Mouse (Mus musculus) left cerebral cortex, postnatal 10 days (tissue): ENCODE data around the gene Rpl10a. TPM values are rescaled to one million over a fixed set of nuclear protein-coding genes. Genes with fewer than 3 reads are reported as not detected.

ENCODE experiments used
- DNase-seq, 2 experiments: peaks; one replicate each; pipeline ENCODE4 v3.0.0; 2021 to 2022; ENCODE audit warnings: low spot score in 2 of 2, mixed read lengths in 1 of 2; ENCODE audit errors: extremely low spot score in 1 of 2
- intact Hi-C: fragments of 180-260 bp; cut with DNase I; formaldehyde crosslinking; loops from one replicate; pipeline ENCODE4 v1.15.1; 2025
- total RNA-seq, 2 experiments: library from RNA; stranded (reverse); gene quantifications; 2 replicates each; pipeline ENCODE4 v1.2.3; 2021

Rpl10a gene
- total RNA-seq, result 100 to 1,000 TPM; 454 to 468 TPM

DNA sequence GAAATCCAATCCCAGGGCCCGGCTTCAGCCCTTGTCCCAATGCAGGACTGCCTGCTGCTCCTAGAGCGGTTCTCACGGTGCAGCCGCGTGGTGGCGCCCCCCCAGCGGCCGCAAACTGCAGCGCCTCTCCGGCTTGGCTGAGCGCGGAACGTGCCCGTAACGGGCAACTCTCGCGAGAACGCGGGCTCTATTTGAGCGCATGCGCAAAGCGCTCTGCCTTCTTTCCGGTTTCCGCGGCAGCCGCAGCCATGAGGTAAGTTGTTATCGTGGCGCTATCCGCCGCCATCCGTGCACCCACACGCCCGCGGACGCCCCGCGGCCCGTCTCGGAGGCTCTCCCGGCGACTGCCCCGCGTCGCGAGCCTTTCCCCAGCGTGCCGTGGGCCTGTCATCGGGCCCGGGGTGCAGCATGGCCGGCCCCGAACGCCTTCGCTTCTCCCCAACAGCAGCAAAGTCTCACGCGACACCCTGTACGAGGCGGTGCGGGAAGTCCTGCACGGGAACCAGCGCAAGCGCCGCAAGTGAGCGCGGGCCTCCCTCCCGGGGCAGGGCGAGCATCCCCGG lies at the start of gene Rpl10a:
Rpl10a (plus strand) TSS at position 106 of the 563 bp plus-strand sequence.
- peak; percentile 96 to 98 for DNase-seq
- intact Hi-C loops, result no loop called here

DNA sequence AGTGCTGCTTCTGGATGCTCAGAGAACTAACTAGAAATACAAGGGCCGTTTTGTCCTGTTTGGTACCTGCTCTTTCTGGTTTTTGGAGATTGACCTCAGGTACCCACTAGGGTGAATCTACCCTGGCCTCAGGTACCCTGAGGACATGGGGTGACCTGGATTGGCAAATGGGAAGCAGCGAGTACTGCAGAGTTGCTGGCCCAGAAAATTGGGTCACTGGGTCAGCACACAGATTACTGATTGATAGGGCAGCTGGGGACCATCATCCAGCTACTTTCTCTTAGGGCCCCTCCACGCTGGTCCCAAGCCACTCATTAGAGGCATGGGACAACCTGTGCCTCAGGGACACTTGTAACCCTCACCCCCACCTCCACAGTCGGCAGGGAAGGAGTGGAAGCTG lies 49.0 kb upstream of the Rpl10a start:
- intact Hi-C loops, result no loop called here
- no peak for DNase-seq

DNA sequence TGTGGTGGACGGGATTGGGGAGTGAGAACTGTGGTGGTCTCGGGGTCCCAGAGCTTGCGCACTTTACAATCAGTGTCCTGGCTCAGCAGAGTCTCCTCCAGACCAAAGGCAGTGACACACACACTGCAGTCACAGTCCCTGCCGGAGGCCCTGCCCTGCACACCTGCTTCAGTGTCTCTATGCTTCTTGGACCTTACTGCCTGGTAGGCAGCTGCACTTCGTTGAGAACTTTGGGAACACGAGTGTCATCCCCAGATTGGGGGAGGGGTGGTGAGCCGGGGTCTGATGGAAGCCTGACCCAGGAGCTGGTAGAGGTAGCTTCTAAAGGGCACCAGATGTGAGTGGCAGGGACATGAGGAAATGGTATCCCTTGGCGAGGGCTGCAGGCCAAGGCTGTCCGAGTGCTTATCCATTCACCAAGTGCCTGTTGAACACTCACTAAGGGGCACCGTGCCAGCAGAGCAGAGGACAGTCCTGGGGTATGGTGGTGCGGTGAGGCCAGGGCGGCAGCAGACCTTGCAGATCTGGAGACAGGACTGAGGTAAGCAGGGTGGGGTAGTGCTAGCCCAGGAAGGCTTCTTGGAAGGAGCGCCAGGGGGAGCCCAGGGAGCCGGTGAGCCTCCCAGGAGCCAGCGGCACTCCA lies 48.4 kb upstream of the Rpl10a start:
- peak in 1 of 2 experiments; percentile 64 for DNase-seq
- intact Hi-C loops, result no loop called here

DNA sequence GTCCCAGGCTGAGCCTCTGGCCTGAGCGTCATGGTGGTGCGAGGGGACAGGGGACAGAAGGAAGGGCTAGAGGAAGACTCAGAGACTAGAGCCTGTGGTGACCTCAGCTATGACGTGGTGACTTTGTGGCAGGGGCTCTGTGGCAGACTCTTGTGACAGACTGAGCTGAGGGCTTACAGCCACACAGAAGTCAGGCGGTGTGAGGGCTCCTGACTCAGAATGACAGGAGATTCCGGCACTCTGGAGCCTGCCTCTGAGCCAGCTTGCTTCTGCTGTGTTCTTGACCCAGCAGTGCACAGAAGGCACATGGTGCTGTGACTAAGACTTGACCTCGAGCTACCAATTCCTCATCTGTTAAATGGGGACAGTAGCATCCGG lies 47.9 kb upstream of the Rpl10a start:
- intact Hi-C loops, result no loop called here

DNA sequence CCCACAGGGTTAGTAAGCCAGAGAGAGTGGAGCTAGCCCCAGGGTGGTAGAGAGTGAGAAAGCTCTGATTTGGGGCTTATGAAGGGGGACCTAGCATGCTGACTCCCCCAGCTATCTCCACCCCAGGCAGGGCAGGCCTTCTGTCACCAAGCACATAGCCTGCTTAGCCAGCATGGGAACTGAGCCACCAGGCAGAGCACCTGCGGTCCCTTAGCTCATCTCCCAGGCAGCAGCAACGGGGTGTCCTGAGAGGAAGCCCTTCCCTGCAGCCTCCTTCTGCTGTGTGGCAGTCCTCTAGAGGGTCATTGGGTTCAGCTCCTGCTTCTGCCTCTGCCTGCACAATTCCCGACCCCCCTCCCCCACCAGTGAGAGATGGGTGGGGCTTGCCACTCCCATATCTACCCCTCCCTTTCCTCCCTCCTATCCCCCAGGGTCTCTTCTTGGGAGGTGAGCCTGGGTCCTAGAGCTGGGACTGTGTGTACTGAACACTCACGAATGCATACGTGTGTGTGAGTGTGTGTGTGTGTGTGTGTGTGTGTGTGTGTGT lies 47.4 kb upstream of the Rpl10a start:
- intact Hi-C loops, result no loop called here
- no peak for DNase-seq

More for the DNA sequence above, 47.9 kb upstream of the Rpl10a start:
- no peak for DNase-seq

DNA sequence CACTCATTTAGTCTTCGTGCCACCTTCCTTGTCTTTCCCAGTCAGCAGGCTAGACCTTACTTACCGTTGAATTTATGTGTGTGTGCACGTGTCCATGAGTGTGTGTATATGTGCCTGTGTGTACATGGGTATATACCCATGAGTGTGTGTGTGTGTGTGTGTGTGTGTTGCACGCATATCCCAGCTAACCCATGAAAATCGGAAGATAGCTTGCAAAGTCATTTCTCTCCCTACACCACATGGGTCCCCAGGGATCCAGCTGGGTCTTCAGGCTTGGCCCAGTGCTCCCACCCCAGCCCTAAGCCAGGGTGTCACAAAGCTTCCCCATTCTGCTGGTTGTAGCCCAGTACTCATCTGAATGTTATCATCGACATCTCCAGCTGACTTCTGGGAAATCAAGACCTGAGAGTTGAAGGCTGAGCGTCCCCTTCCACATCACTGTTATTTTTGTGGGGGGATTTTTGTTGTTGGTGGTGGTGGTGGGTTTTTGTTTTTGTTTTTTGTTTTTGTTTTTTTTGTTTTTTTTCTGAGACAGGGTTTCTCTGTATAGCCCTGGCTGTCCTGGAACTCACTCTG lies 46.3 kb upstream of the Rpl10a start:
- intact Hi-C loops, result no loop called here
- no peak for DNase-seq

DNA sequence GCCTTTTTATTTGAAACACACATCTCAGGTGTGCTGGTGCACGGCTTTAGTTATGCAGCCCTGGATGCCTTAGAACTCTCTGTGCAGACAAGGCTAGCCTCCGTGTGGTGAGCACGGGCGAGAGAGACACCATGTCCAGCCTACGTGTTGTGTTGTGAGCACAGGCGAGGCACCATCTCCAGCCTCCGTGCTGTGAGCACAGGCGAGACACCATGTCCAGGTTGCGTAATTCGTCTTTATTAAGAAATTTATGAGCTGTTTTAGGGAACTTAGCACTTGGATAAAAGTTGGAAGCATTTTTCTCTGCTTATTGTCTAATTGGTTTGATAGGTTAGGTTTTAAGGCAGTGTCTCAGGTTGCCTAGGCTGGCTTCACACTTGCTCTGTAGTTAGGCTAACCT lies 45.1 kb upstream of the Rpl10a start:
- intact Hi-C loops, result no loop called here
- no peak for DNase-seq

DNA sequence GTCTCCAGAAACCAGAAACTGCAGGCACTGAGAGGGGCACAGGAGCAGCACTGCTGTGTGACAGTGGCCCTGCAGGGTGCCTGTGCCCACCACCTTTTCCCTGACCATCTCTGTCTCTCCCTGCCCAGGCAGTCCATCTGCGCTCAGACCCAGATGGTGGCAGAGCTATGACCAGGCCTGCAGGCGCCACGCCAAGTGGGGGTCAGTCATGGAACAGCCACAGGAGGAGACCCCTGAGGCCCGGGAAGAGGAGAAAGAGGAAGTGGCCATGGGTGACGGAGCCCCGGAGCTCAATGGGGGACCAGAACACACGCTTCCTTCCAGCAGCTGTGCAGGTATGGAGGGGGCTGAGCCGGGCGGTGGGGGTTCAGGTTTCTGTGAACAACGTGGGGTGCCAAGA lies 42.1 kb upstream of the Rpl10a start:
- intact Hi-C loops, result no loop called here
- peak in 1 of 2 experiments; percentile 54 for DNase-seq

DNA sequence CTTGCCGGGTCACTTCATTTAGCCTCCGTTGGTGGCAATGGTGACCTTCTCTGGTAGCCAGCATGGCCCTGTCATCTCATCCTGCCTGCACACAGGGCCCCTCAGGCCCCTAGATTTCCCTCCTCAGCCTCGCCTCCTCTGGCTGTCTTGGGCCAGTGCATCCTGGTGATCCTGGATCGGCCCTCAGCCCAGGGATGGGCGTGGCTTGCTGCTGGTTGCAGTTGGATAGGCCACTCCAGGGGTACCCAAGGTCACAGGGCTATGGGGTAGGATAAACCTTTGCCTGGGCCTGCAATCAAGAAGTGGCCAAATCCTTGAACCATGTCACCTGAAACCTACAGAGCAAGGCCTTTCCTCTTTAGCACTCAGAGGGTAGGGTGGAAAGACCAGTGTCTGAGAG lies 41.3 kb upstream of the Rpl10a start:
- intact Hi-C loops, result no loop called here
- DNase-seq, result no peak

DNA sequence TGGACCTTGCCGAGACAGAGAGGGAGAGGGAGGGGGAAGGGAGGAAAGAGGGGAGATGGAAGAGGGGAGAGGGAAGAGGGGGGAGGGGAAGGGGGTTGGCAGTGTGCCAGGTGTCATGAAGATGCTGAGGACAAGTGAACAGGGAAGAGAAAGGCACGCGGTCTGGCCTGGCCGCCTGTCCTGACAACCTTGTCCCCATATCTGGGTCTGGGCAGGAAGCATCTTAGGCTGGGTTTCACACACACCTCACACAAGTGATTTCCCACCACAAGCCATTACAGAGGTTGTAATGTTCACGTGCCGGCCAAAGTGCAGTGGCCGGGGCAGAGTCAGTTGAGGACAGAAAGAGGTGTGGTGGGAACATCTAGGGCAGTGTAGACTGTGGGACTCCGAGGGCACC lies 40.7 kb upstream of the Rpl10a start:
- DNase-seq, result no peak
- intact Hi-C loops, result no loop called here

DNA sequence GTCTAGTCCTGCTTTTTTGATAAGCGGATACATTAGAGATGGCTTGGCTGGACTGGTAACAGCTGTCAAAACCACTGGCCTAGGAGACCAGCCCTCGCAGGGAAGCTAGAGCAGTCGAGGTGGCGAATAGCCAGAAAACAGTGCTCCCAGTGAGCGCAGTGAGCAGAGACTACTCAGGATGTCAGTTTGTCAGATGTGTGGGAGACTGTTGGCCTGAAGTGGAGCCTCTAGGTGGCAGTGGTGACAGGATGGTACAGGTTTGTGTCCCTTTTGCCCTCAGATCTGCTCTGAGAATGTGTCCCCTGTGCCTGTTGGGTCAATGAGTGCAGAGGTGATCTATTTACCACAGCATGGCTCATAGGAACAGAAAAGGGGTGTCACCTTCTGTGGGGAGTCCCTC lies 40.3 kb upstream of the Rpl10a start:
- peak in 1 of 2 experiments; percentile 61 for DNase-seq
- intact Hi-C loops, result no loop called here

DNA sequence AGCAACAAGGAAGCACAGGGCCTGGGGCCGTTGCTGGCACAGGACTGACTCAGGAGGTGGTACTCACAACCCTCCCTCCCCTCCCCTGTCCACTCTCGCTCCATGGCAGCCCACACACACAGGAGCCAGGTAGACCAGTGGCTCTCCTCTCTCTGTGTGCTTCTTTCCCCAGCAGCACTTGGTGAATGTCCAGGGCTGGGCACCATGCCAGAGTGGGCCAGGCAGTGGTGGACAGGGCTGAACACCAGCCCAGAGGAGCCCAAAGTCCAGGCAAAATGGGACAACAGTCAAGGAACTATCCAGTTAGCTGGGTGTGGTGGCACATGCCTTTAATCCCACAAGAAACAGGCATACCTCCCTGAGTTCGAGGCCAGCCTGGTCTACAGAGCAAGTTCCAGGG lies 38.0 kb upstream of the Rpl10a start:
- intact Hi-C loops, result loop anchor here (5.0 kb wide), 1 partner anchor 58 kb away; the partner anchor contains the start of gene Ppard
- DNase-seq, result peak; percentile 35 to 76

DNA sequence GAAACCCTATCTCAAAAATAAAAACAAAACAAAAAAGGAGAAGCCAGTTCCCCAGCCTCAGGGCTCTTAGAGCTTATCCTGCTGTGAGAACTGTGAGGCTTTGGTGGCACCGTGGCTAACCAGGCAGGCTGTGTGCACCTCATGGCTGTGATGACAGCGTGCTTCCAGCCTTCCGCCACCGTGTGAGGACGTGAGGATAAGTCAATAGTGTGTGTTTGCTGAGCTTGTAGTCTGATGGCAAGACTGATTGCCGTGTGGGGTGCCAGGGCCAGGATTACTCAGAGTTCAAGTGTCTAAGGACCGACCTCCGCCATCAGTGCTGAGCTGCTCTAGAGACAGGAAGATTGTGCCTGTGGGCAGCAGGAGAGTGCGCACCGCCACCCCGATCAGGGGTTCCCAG lies 37.6 kb upstream of the Rpl10a start:
- intact Hi-C loops, result loop anchor here (5.0 kb wide), 1 partner anchor 58 kb away; the partner anchor contains the start of gene Ppard
- DNase-seq, result no peak

DNA sequence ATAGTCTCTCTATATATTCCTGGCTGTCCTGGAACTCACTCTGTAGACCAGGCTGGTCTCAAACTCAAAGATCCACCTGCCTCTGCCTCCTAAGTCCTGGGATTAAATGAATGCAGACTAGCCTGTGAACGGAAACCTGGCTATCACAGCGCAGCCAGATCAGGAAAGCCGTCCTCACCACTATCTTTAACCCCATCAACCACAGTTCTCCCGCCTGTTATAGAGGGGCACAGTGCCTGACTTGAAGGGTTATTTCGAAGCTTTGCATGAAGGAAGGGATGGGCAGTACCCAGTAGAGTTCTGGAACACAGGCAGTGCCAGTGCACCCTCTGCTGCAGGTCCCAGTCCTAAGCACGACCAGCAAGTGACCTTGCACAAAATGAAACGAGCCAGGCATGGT lies 36.9 kb upstream of the Rpl10a start:
- intact Hi-C loops, result loop anchor here (5.0 kb wide), 1 partner anchor 59 kb away; the partner anchor contains the start of gene Ppard
- DNase-seq, result no peak

DNA sequence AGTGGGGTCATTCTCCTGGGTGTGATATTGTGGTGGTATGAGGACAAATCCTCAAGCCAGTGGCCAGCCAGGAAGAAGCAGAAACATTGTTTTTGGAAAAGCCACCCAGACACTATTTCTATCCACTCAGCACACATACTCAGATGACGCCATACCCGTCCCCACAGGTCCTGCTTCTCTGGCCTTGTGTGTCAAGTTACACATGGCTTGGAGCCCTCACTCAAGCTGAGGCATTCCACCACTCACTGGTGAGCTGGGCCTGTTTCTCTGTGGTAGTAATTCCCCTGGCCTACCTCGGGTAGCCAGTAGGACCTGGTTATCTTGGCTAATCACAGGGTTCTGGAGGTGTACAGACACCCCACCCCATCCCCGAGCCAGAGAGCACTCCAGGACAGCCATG lies 34.6 kb upstream of the Rpl10a start:
- intact Hi-C loops, result loop anchor here (5.0 kb wide), 1 partner anchor 61 kb away; the partner anchor contains the start of gene Ppard
- DNase-seq, result no peak

DNA sequence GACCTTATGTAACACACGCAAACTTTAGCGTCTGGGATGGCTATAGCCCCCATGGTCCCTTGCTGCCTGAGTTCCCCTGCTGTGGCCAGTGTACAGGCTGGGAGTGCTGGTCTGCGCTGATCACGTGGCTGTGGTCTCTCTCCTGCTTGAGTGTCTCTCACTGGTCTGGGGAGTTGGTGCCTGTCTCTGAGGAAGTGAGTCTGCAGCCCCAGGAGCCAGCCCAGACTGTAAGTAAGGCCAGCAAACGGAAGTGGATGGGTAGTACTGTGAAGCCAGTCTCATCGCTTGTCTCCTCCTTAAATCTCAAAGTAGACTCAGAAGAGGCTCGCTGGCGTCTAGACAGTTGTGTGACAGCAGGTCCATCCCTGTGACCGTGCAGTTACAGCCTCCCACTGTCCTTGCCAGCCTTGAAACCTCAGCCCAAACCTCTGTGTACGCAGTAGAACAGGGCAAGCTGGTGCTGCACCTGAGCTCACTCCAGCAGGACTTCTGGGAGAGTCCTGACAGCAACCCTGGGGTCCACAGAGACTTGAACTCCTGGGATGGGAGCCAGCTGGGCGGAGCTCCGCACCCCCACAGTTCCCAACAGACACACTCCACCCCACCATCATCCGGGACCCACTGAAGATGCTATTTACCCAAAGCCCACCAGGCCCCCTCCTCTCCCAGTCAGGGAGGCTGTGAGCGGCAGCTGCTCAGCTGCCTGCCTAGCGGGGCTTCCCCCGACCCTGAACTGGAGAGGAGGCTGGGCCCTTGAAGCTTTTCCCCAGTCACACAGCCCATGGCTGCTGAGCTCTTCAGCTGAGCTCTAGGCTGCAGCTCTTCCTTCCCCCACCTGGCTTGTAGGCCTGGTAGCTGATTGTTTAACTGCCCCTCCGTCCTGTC lies 33.6 kb upstream of the Rpl10a start:
- DNase-seq, result peak in 1 of 2 experiments; percentile 58
- intact Hi-C loops, result loop anchor here (5.0 kb wide), 1 partner anchor 62 kb away; the partner anchor contains the start of gene Ppard

DNA sequence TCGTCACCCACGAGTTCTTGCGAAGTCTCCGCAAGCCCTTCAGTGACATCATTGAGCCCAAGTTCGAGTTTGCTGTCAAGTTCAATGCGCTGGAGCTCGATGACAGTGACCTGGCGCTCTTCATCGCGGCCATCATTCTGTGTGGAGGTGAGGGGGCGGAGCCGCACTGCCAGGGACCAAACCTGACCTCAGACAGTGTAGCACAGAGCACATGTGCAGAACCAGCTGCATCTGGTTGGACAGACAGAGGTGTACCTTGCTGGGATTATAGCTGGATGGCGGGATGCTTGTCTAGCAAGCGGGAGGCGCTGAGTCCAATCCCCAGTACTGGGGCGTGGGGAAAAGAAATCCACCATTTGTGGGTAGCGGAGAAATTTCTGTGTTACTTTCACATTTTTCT lies 29.4 kb upstream of the Rpl10a start:
- DNase-seq, result no peak
- intact Hi-C loops, result no loop called here

DNA sequence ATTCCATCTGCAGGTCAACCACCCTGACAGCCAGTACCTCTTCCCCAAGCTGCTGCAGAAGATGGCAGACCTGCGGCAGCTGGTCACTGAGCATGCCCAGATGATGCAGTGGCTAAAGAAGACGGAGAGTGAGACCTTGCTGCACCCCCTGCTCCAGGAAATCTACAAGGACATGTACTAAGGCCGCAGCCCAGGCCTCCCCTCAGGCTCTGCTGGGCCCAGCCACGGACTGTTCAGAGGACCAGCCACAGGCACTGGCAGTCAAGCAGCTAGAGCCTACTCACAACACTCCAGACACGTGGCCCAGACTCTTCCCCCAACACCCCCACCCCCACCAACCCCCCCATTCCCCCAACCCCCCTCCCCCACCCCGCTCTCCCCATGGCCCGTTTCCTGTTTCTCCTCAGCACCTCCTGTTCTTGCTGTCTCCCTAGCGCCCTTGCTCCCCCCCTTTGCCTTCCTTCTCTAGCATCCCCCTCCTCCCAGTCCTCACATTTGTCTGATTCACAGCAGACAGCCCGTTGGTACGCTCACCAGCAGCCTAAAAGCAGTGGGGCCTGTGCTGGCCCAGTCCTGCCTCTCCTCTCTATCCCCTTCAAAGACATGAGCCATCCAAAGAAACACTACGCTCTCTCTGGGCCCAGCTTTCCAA lies 28.5 kb upstream of the Rpl10a start:
- no peak for DNase-seq
- intact Hi-C loops, result no loop called here

DNA sequence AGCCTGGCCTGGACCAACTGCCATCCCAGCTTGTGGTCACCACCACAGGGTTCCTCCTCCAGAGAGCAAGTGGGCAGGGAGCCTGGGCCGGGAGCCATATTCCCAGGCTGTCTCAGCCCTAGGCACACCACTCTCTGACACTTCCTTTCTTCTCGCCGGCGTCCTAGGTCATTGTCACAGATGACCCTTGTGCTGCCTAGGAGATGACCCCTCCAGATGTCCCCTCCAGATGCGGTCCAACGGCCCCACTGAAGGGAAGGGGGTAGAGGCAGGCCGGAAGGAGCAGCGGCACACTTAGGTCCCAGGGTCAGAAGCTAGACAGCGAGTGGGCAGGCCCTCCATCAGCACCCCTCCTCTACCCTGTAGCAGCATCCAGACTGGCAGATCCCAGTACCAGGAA lies 27.9 kb upstream of the Rpl10a start:
- DNase-seq, result peak in 1 of 2 experiments; percentile 56
- intact Hi-C loops, result no loop called here
